Mouse (Mus musculus) left cerebral cortex, postnatal 14 days (tissue): ENCODE data around the gene Slc5a4b. TPM values are rescaled to one million over a fixed set of nuclear protein-coding genes. Genes with fewer than 3 reads are reported as not detected.

Experiments used
- DNase-seq, 2 experiments: peaks; one replicate each; pipeline ENCODE4 v3.0.0; 2021 to 2022; ENCODE audit warnings: low spot score in 2 of 2, mixed read lengths in 1 of 2
- intact Hi-C: fragments of 180-260 bp; cut with DNase I; formaldehyde crosslinking; loops from one replicate; pipeline ENCODE4 v1.15.1; 2025
- total RNA-seq, 2 experiments: library from RNA; stranded (reverse); gene quantifications; 2 replicates each; pipeline ENCODE4 v1.2.3; 2021

The Slc5a4b gene
- total RNA-seq, 2 experiments from 2014 or later, result not detected

GRCm38 (mm10) chr10:76047182-76047869 is 63.4 kb downstream of the Slc5a4b start:
- no peak for DNase-seq
- intact Hi-C loops, result no loop called here

GRCm38 (mm10) chr10:76046754-76047153 is 64.0 kb downstream of the Slc5a4b start:
- no peak for DNase-seq
- intact Hi-C loops, result no loop called here

- intact Hi-C loops, result no loop called here
Observed at GRCm38 (mm10) chr10:76045343-76045742, 65.4 kb downstream of the Slc5a4b start.

GRCm38 (mm10) chr10:76036962-76037361 is 73.8 kb downstream of the Slc5a4b start:
- intact Hi-C loops, result no loop called here
- DNase-seq, result no peak

More at GRCm38 (mm10) chr10:76045343-76045742, 65.4 kb downstream of the Slc5a4b start:
- no peak for DNase-seq

GRCm38 (mm10) chr10:76035277-76035676 is 75.5 kb downstream of the Slc5a4b start:
- intact Hi-C loops, result no loop called here
- no peak for DNase-seq

GRCm38 (mm10) chr10:76034001-76034600 is 76.7 kb downstream of the Slc5a4b start:
- intact Hi-C loops, result no loop called here
- no peak for DNase-seq

GRCm38 (mm10) chr10:76033119-76033455 is 77.7 kb downstream of the Slc5a4b start:
- intact Hi-C loops, result no loop called here
- DNase-seq, result no peak

- intact Hi-C loops, result no loop called here
- peak; percentile 96 to 97 for DNase-seq
Observed at GRCm38 (mm10) chr10:76032402-76033118, 78.2 kb downstream of the Slc5a4b start, which contains the start of gene Zfp280b. Gene Zfp280b (plus strand): TSS chr10:76032650.

- intact Hi-C loops, result no loop called here
- peak in 1 of 2 experiments; percentile 8 for DNase-seq
Observed at GRCm38 (mm10) chr10:76031511-76032401, 79.0 kb downstream of the Slc5a4b start.

- intact Hi-C loops, result no loop called here
- no peak for DNase-seq
Observed at GRCm38 (mm10) chr10:76030496-76030895, 80.3 kb downstream of the Slc5a4b start.

- DNase-seq, result no peak
- intact Hi-C loops, result no loop called here
Observed at GRCm38 (mm10) chr10:76029276-76029675, 81.5 kb downstream of the Slc5a4b start.

- no peak for DNase-seq
- intact Hi-C loops, result no loop called here
Observed at GRCm38 (mm10) chr10:76028396-76028795, 82.4 kb downstream of the Slc5a4b start.

- intact Hi-C loops, result no loop called here
- no peak for DNase-seq
Observed at GRCm38 (mm10) chr10:76028016-76028366, 82.8 kb downstream of the Slc5a4b start.

GRCm38 (mm10) chr10:76027127-76028015 is 83.4 kb downstream of the Slc5a4b start:
- no peak for DNase-seq
- intact Hi-C loops, result no loop called here

GRCm38 (mm10) chr10:76025470-76026190 is 85.1 kb downstream of the Slc5a4b start:
- intact Hi-C loops, result no loop called here
- DNase-seq, result no peak

GRCm38 (mm10) chr10:76023921-76024320 is 86.8 kb downstream of the Slc5a4b start:
- no peak for DNase-seq
- intact Hi-C loops, result no loop called here

GRCm38 (mm10) chr10:76021728-76022127 is 89.0 kb downstream of the Slc5a4b start:
- DNase-seq, result no peak
- intact Hi-C loops, result no loop called here

- intact Hi-C loops, result no loop called here
- no peak for DNase-seq
Observed at GRCm38 (mm10) chr10:76016886-76017285, 93.9 kb downstream of the Slc5a4b start.
